Mouse (Mus musculus): ENCODE measurements at regions not wholly inside any gene's neighbourhood (a gene's known extent, or its start where the extent isn't known, plus 50 kb on each side); places are given as distances from the start of the nearest gene placed in this dataset.
"Not testable (repeated sequence)": the region's sequence is repeated elsewhere in the genome, so short reads cannot be mapped to it uniquely, and the experiment has no call there.

DNA sequence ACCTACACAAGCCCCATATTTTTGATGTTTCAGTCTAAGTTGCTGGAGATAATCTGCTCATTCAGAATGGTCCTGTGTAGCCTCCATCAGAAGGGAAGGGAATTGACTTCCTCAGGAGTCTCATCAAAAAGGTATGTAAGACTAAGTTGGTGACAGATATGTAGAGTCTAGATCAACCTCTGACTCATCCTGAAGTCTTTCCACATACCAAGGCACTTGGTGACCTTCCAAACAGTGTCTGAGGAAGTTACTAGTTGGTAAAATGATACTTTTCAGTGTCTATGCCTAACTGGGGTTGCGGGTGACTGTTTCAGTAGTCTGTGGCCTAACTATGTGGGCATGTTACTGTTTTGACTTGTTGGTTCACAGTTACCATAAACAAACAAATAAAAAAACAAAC lies 133.0 kb upstream of the Plcb4 start:
- Histone ChIP-seq H3K4me3 (replicated peaks) (no peak overlapping the region), H3K4me1 (no peaks in the 10 kb centered on the region), H3K9ac (no peak overlapping the region), H3K27me3 (no peaks in the 10 kb centered on the region), H3K27ac (no peak overlapping the region), H3K4me2 (no peak overlapping the region), H3K9me3 (no peaks in the 10 kb centered on the region), H3K36me3 (replicated peaks) (no peaks in the 10 kb centered on the region)
- 91% methylated on average over 1 of the region's 1 CpGs for WGBS
- ATAC-seq (ENCODE audit: low FRiP score) = no peak

GRCm38 (mm10) chr2:135529619-135530018 lies 129.2 kb upstream of the Plcb4 start:
- WGBS = 77% methylated on average over 3 of the region's 3 CpGs

GRCm38 (mm10) chr2:135536303-135536871 lies 122.4 kb upstream of the Plcb4 start:
- Histone ChIP-seq H3K9ac (no peak overlapping the region), H3K36me3 (replicated peaks) (no peaks in the 10 kb centered on the region), H3K4me1 (peaks cover 13% of the 10 kb centered on the region), H3K27me3 (no peaks in the 10 kb centered on the region), H3K4me3 (replicated peaks) (no peak overlapping the region), H3K27ac (no peak overlapping the region), H3K4me2 (no peak overlapping the region), H3K9me3 (peaks cover 4% of the 10 kb centered on the region; the same call in 1 of the 2 replicates)
- 0 out of 2 replicates have a peak, but pooled peaks have one; percentile 30 for ATAC-seq (ENCODE audit: low FRiP score)
- WGBS = 74% methylated on average over 11 of the region's 11 CpGs

More at GRCm38 (mm10) chr2:135529619-135530018, 129.2 kb upstream of the Plcb4 start:
- H3K4me3 ChIP-seq (replicated peaks) = no peak overlapping the region
- H3K27me3 ChIP-seq = no peaks in the 10 kb centered on the region
- no peak overlapping the region for H3K9ac ChIP-seq
- no peaks in the 10 kb centered on the region for H3K9me3 ChIP-seq
- H3K4me2 ChIP-seq = no peak overlapping the region
- H3K4me1 ChIP-seq = no peaks in the 10 kb centered on the region
- ATAC-seq (ENCODE audit: low FRiP score) = no peak
- no peaks in the 10 kb centered on the region for H3K36me3 ChIP-seq (replicated peaks)
- no peak overlapping the region for H3K27ac ChIP-seq

DNA sequence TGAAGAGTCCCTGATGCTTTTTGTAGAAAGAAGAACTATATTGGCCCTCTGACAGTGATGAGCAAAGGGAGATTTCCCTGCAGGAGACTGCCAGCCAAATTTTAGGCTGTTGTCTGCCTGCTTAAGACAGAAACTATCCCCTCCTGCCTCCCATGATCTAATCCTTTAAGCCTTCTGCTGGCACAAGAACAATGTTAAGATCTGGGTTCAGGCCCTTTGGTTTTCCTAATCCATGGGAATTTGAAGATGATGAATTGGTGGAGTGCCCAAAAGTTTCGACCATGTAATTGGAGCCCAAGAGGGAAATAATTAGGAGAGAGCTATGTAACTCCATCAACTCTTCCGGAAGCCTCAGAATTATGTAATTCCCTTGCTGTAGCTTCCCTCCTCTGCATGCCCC lies 120.8 kb upstream of the Plcb4 start:
- no peak for ATAC-seq (ENCODE audit: low FRiP score)
- peaks cover 4% of the 10 kb centered on the region; the same call in 1 of the 2 replicates for H3K9me3 ChIP-seq
- peaks cover 13% of the 10 kb centered on the region for H3K4me1 ChIP-seq
- no peaks in the 10 kb centered on the region for H3K27me3 ChIP-seq
- no peak overlapping the region for H3K4me3 ChIP-seq (replicated peaks)
- no peak overlapping the region for H3K9ac ChIP-seq
- WGBS = 10% methylated on average over 2 of the region's 2 CpGs
- H3K36me3 ChIP-seq (replicated peaks) = no peaks in the 10 kb centered on the region
- no peak overlapping the region for H3K27ac ChIP-seq
- H3K4me2 ChIP-seq = no peak overlapping the region

- no peaks in the 10 kb centered on the region for H3K27me3 ChIP-seq
- H3K4me2 ChIP-seq = no peak overlapping the region
- H3K9me3 ChIP-seq = peaks cover 4% of the 10 kb centered on the region; the same call in 1 of the 2 replicates
- H3K27ac ChIP-seq = no peak overlapping the region
- no peak overlapping the region for H3K4me3 ChIP-seq (replicated peaks)
- H3K4me1 ChIP-seq = peaks cover 13% of the 10 kb centered on the region
- H3K36me3 ChIP-seq (replicated peaks) = no peaks in the 10 kb centered on the region
- WGBS = 78% methylated on average over 2 of the region's 2 CpGs
- no peak overlapping the region for H3K9ac ChIP-seq
- ATAC-seq (ENCODE audit: low FRiP score) = peak; percentile 80
Observed at GRCm38 (mm10) chr2:135541058-135541457, 117.8 kb upstream of the Plcb4 start.

- H3K27me3 ChIP-seq = no peaks in the 10 kb centered on the region
- H3K9me3 ChIP-seq = peaks cover 4% of the 10 kb centered on the region; the same call in 1 of the 2 replicates
- no peak overlapping the region for H3K27ac ChIP-seq
- no peaks in the 10 kb centered on the region for H3K36me3 ChIP-seq (replicated peaks)
- H3K4me1 ChIP-seq = peaks cover 9% of the 10 kb centered on the region
- H3K4me3 ChIP-seq (replicated peaks) = no peak overlapping the region
- 0 out of 2 replicates have a peak, but pooled peaks have one; percentile 37 for ATAC-seq (ENCODE audit: low FRiP score)
- no peak overlapping the region for H3K4me2 ChIP-seq
- no peak overlapping the region for H3K9ac ChIP-seq
Observed at GRCm38 (mm10) chr2:135541930-135542329, 116.9 kb upstream of the Plcb4 start.

- Histone ChIP-seq H3K27ac (no peak overlapping the region), H3K4me1 (no peaks in the 10 kb centered on the region; the same call in 1 of the 2 replicates), H3K36me3 (replicated peaks) (no peaks in the 10 kb centered on the region), H3K4me3 (replicated peaks) (no peak overlapping the region), H3K4me2 (no peak overlapping the region), H3K9me3 (no peaks in the 10 kb centered on the region), H3K27me3 (no peaks in the 10 kb centered on the region), H3K9ac (no peak overlapping the region)
- no peak for ATAC-seq (ENCODE audit: low FRiP score)
Observed at GRCm38 (mm10) chr2:135544882-135545281, 113.9 kb upstream of the Plcb4 start.

DNA sequence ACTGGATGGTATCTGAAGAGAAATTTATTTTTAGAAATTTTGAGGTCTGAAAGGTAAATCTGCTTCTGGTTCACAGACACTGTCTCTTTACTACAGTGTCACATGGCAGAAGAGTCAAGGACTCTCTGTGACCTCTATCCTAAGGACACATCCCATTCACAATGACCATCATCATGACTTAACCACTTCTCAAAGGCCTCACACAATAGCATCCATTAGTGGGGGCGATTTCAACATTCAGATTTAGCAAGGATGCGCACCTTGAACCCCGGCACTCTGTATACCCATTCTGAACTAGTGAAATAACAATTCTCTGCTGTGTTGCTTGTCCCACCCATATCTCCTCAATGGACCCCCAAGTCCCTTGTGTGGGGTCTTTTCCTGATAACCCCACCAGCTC lies 110.8 kb upstream of the Plcb4 start:
- no peak overlapping the region for H3K27ac ChIP-seq
- H3K9ac ChIP-seq = no peak overlapping the region
- H3K4me1 ChIP-seq = no peaks in the 10 kb centered on the region
- no peak for ATAC-seq (ENCODE audit: low FRiP score)
- H3K4me2 ChIP-seq = no peak overlapping the region
- no peak overlapping the region for H3K4me3 ChIP-seq (replicated peaks)
- H3K27me3 ChIP-seq = no peaks in the 10 kb centered on the region
- 85% methylated on average over 3 of the region's 3 CpGs for WGBS
- no peaks in the 10 kb centered on the region for H3K36me3 ChIP-seq (replicated peaks)
- no peaks in the 10 kb centered on the region for H3K9me3 ChIP-seq

DNA sequence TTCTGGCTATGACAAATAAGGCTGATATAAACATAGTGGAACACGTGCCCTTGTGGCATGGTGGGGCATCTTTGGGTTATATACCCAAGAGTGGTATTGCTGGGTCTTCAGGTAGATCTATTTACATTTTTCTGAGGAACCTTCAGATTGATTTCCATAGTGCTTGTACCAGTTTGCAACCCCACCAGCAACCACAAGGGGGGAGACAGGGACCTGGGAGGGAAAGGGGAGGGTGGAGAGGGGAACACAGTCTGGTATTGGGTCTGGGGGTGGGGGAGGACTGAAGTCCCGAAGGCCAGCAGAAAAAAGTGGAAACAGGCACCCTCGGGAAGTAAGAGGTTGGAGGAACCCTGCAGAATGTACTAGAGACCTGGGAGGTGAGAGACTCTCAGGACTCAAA lies 105.8 kb upstream of the Plcb4 start:
- Histone ChIP-seq H3K9me3 (no peaks in the 10 kb centered on the region), H3K4me3 (replicated peaks) (no peak overlapping the region), H3K4me1 (no peaks in the 10 kb centered on the region), H3K4me2 (no peak overlapping the region), H3K27me3 (no peaks in the 10 kb centered on the region), H3K27ac (no peak overlapping the region), H3K9ac (no peak overlapping the region), H3K36me3 (replicated peaks) (no peaks in the 10 kb centered on the region)
- 56% methylated on average over 3 of the region's 3 CpGs for WGBS
- ATAC-seq (ENCODE audit: low FRiP score) = no peak

DNA sequence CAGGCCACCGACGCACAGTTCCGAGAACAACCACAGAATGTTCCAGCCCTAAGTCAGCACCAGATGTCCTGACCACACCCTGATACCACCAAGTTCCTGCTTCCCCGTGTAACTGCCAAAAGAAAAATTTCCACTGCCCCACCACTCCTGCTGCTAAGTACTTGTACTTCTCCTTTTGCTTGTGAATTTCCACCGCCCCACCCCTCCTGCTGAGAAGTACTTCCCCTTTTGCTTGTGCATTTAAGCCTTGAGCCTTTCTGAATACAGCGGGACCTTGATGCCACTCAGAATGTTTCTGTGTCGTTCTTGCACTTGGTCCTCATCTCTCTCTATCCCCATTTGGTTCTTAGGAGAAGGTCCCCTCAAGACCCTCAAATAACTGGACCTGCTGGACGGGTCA lies 100.8 kb upstream of the Plcb4 start:
- H3K27me3 ChIP-seq; H3K4me3 ChIP-seq (replicated peaks); ATAC-seq (ENCODE audit: low FRiP score); H3K4me2 ChIP-seq; H3K9ac ChIP-seq; H3K4me1 ChIP-seq; H3K27ac ChIP-seq; H3K36me3 ChIP-seq (replicated peaks); H3K9me3 ChIP-seq: not testable (repeated sequence)
- WGBS = 89% methylated on average over 8 of the region's 8 CpGs

DNA sequence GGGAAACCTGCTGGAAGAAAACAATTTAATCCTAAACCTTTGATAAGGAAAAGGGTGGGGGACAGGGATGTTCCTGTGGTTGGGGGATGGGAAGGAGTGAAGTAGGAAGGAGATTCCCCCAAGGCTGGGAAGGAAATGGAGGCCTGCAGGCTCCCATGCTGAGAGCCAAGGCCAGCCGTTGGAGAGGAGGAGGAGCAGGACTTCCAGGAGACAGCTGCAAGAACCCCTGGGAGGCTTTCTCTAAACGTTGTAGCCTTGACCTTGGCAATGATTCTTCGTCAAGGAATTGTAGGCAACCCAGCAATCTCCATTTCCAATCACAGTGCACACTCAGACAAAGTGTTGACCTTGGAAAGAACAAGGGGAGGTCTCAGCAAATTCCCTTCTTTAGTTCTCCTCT lies 99.5 kb upstream of the Plcb4 start:
- WGBS = 75% methylated on average over 3 of the region's 3 CpGs
- Histone ChIP-seq H3K4me1 (no peaks in the 10 kb centered on the region), H3K27me3 (no peaks in the 10 kb centered on the region), H3K9me3 (no peaks in the 10 kb centered on the region), H3K36me3 (replicated peaks) (no peaks in the 10 kb centered on the region), H3K9ac (no peak overlapping the region), H3K4me2 (no peak overlapping the region), H3K27ac (no peak overlapping the region), H3K4me3 (replicated peaks) (no peak overlapping the region)
- ATAC-seq (ENCODE audit: low FRiP score) = no peak

DNA sequence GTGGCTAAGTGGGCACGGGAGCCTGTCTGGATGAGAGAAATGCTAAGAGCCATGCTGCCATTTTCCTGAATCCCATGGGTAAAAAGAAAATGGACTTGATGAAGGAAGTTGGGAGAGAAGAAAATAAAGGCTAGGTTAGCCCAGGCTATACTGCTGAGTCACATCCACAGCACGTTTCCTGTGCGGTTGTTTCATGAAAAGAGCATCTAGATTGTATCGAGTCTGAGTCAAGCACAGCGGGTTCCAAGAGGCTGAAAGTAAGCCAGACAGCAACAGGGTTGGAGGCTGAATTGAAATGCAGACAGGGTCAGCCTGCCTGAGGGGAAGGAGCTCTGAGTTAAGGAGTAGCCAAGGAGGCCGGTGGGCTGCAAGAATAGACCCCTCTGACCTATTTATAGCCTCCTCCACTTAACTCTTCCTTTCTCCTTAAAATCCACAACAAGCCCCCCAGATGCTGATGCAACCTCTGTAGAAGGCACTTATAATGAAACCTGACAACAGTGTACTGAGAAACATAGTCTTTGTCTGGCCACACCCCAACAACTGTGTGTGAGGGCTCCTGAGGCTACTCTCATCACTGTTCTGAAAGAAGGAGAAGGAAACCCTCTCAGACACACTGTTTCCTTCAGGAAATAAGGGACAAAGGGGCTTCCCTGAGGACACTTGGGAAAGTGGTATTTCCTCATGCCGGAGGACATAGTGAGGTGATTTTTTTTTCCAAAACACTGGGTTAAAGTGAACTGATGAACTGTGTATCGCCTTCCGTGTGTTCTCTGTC lies 98.7 kb upstream of the Plcb4 start:
- Histone ChIP-seq H3K9ac (no peak overlapping the region), H3K9me3 (no peaks in the 10 kb centered on the region), H3K4me3 (replicated peaks) (no peak overlapping the region), H3K4me2 (no peak overlapping the region), H3K27me3 (no peaks in the 10 kb centered on the region), H3K4me1 (no peaks in the 10 kb centered on the region), H3K36me3 (replicated peaks) (no peaks in the 10 kb centered on the region), H3K27ac (no peak overlapping the region)
- WGBS = 81% methylated on average over 9 of the region's 9 CpGs
- ATAC-seq (ENCODE audit: low FRiP score) = no peak

- Histone ChIP-seq H3K36me3 (replicated peaks) (no peaks in the 10 kb centered on the region), H3K27me3 (no peaks in the 10 kb centered on the region), H3K4me3 (replicated peaks) (no peak overlapping the region), H3K4me2 (no peak overlapping the region), H3K9ac (no peak overlapping the region), H3K4me1 (no peaks in the 10 kb centered on the region), H3K27ac (no peak overlapping the region), H3K9me3 (no peaks in the 10 kb centered on the region)
- no peak for ATAC-seq (ENCODE audit: low FRiP score)
- WGBS = 82% methylated on average over 1 of the region's 1 CpGs
Observed at GRCm38 (mm10) chr2:135560856-135561255, 98.0 kb upstream of the Plcb4 start.
